Mouse (Mus musculus): ENCODE data around the gene Scamp4.

- TF ChIP-seq ELF1 (IDR thresholded peaks at IDR 0.05; ENCODE audit: low read depth, low read length) (no peak), POLR2A (IDR thresholded peaks at IDR 0.05; ENCODE audit: low read depth, low read length) (no peak), ZMIZ1 (IDR thresholded peaks at IDR 0.05; ENCODE audit: low read depth, low read length) (no peak), CTCF (conservative IDR thresholded peaks at IDR 0.05 in 1 of 2, IDR thresholded peaks at IDR 0.05 in 1 of 2; ENCODE audit: low read depth in 2 of 2, low read length in 2 of 2) (no peak), ETS1 (conservative IDR thresholded peaks at IDR 0.05; ENCODE audit: low read depth, low read length) (no peak), CHD2 (IDR thresholded peaks at IDR 0.05; ENCODE audit: low read length) (no peak), MEF2A (IDR thresholded peaks at IDR 0.05; ENCODE audit: borderline replicate concordance, low read depth, low read length) (no peak), ZNF384 (IDR thresholded peaks at IDR 0.05; ENCODE audit: low read depth, low read length) (no peak), CHD1 (IDR thresholded peaks at IDR 0.05; ENCODE audit: low read depth, low read length) (no peak), USF1 (IDR thresholded peaks at IDR 0.05; ENCODE audit: low read depth, low read length) (no peak), E2F4 (IDR thresholded peaks at IDR 0.05; ENCODE audit: insufficient replicate concordance, low read depth, low read length) (no peak)
These were observed 52.2 kb downstream of the Scamp4 start for GRCm38 (mm10) chr10:80654866-80655265.
